Mouse (Mus musculus) left cerebral cortex, postnatal 4 days (tissue): ENCODE results near the gene Wdr44. TPM values are rescaled to one million over a fixed set of nuclear protein-coding genes. Genes with fewer than 3 reads are reported as not detected.
"Not testable (repeated sequence)": the region's sequence is repeated elsewhere in the genome, so short reads cannot be mapped to it uniquely, and the experiment has no call there.

Experiments
- DNase-seq: peaks from one replicate; pipeline ENCODE4 v3.0.0-alpha.2; 2022
- intact Hi-C: fragments of 180-260 bp; cut with DNase I; formaldehyde crosslinking; loops from one replicate; pipeline ENCODE4 v1.15.1; 2025
- total RNA-seq, 2 experiments: library from RNA; stranded (reverse); gene quantifications; 2 replicates each; pipeline ENCODE4 v1.2.3; 2021

Gene Wdr44
- total RNA-seq, 2 experiments from 2014 or later = 25.4 to 25.7 TPM

DNA sequence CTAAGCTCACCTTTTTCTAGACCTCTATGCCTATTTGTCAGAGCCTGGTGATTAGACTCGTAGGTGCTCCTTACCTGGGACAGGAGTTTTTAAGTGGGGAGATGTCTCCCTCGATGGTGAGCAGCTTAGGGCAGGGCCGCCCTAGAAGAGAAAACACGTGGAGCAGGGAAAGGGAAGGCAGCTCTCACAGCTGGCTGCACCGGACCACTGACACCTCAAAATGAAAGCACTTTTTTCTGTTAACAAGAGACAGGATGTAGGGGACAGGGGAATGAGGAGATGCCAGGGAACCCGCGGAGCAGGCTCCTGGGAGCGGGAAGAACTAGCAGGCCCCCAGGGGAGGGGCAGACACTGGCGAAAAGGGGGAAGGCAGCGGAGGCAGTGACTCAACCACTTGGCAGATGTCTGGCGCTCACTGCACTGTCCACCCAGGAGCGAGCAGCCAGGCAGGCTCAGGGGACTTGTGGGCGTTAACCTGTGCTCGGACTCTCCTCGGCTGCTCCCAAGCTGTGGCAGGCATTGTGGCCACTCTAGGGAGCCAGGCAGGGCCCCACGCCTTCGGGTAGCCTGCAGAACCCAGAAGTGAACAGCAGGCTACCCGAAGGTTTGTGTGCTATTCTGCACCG, 130.7 kb downstream of the Wdr44 start:
- no peak for DNase-seq
- intact Hi-C loops = no loop called here

DNA sequence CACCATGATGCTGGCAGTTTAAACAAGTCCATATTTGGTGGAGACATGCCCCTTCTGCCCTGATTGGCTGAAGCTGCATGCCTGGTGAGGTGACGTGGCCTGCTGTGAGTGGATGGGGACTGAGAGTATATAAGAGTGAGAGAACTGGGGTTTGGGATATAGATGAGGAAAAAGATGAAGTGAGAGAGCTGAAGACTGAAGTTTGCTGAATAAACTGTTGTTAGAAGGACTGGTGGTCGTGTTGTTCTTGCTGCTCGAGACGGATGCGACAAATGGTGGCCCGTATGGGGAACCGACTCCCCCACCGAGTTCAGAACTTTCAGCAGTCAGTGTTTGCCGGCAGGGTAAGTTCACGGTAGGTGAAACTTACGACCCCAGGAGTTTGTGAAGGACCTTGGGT, 140.9 kb downstream of the Wdr44 start:
- DNase-seq, intact Hi-C loops: not testable (repeated sequence)

DNA sequence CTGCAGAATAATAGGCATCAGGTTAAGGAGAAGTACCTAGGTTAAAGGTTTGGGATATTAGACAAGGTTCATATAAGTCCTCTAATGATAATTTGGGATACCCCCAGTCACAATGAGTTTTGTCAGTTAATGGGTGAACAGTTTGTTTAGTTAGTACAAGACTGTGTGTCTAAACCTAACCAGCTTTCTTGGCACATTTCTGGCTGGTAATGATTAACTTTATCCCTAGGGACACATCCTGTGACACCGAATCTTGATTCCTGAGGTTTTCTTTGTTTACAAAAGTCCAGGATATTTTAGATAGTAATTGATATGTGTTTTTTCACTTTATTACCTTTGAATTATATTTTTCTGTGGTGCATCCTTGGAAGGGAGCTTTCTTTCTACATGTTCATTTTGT, 148.1 kb downstream of the Wdr44 start:
- no peak for DNase-seq
- intact Hi-C loops = no loop called here

Other genes starting within 250 kb of the Wdr44 start
- not detected for gene Gm4907, start 189.5 kb downstream of the Wdr44 start, total RNA-seq